Mouse (Mus musculus) T-helper 2 cell (primary cell): ENCODE results near the gene Ralgapa2.

ENCODE experiments used
- in situ Hi-C: fragments of 300-600 bp; cut with MboI, MseI; formaldehyde crosslinking; loops from one replicate; pipeline ENCODE4 v1.15.1; 2025; ENCODE audit warnings: high pct_unique_total_duplicates

The Ralgapa2 gene

DNA sequence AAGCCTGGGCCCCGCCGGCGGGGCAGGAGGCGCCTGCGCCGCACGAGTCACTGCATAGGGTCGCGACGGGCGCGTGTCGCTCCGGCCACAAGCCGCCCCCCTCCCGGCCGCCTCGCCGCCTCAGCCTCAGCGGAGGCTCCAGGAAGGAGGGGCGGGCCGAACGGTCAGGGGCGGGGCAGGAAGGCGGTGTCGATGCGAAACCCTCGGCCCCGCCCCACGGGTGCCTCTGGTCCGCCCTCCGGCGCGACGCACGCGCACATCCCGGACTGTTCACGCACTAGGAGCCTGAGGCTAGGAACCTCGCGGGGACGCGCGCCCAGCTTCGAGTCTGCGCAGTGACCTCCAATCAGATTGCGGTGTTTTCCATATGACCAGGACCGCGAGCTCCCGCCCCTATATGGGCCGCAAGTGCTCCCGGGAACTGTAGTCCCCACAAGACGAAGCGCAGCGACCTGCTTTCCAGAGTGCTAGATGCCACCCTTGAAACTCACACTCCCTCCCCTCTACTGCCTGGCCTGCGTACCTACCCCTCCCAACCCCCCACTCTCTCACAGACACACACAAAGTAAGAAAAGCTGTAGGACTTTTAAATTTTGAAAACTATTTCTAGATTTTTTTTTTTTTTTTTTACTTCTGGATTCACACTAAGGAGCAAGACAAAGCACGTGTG, at the start of gene Ralgapa2:
Gene Ralgapa2, minus strand, starts transcription at position 434 of the 670 bp plus-strand sequence.
- in situ Hi-C loops, result loop anchor here (25.0 kb wide), 1 partner anchor 575 kb away; the partner anchor contains the start of genes Cfap61 and Crnkl1

- in situ Hi-C loops, result no loop called here
These were observed 49.4 kb upstream of the Ralgapa2 start for GRCm38 (mm10) chr2:146561505-146561904.

GRCm38 (mm10) chr2:146560633-146561043, 48.5 kb upstream of the Ralgapa2 start:
- in situ Hi-C loops, result no loop called here

- in situ Hi-C loops, result no loop called here
These were observed 44.0 kb upstream of the Ralgapa2 start for GRCm38 (mm10) chr2:146556148-146556547.

- in situ Hi-C loops, result no loop called here
These were observed 43.2 kb upstream of the Ralgapa2 start for GRCm38 (mm10) chr2:146555351-146555750.

GRCm38 (mm10) chr2:146553701-146554100, 41.6 kb upstream of the Ralgapa2 start:
- in situ Hi-C loops, result no loop called here

DNA sequence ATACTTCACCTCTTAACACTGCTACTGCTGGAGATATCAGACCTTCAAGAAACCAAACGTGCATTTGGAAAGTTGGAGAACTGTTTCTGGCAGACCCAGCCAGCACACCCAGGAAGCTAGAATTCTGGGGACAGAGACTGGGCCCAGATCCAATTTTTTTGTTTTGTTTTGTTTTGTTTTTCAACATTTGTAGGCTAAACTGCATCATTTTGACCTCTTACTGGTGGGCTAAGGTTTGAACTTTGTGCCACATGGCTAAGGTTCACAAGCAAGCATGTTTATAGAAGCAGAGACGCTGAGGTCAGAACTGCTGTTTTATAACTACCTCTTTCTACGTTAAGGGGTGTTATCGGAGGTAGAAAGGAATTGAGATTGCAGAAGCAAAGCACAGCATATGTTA, 39.7 kb upstream of the Ralgapa2 start:
- in situ Hi-C loops, result no loop called here

- in situ Hi-C loops, result no loop called here
These were observed 37.1 kb upstream of the Ralgapa2 start for GRCm38 (mm10) chr2:146549111-146549776.

- in situ Hi-C loops, result no loop called here
These were observed 32.1 kb upstream of the Ralgapa2 start for GRCm38 (mm10) chr2:146544155-146544814.

GRCm38 (mm10) chr2:146533118-146533949, 21.2 kb upstream of the Ralgapa2 start:
- in situ Hi-C loops, result no loop called here

- in situ Hi-C loops, result no loop called here
These were observed 20.3 kb upstream of the Ralgapa2 start for GRCm38 (mm10) chr2:146532493-146532892.

DNA sequence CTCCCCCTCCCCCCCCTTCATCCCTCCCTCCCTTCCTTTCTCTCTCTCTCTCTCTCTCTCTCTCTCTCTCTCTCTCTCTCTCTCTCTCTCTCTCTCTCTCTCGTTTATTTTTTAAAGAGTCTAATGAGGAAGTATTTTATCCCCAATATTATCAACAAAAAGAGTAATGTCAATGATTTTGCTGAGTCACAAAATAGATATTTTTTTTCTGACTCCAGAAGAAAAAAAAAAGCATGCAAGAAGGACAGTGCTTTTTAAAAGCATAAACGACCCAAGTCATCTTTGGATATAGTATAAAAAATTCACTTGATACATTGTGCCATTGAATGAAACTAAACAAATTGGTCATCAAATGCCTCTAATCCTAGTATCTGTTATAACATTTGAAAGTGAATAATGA, 13.3 kb upstream of the Ralgapa2 start:
- in situ Hi-C loops, result no loop called here

DNA sequence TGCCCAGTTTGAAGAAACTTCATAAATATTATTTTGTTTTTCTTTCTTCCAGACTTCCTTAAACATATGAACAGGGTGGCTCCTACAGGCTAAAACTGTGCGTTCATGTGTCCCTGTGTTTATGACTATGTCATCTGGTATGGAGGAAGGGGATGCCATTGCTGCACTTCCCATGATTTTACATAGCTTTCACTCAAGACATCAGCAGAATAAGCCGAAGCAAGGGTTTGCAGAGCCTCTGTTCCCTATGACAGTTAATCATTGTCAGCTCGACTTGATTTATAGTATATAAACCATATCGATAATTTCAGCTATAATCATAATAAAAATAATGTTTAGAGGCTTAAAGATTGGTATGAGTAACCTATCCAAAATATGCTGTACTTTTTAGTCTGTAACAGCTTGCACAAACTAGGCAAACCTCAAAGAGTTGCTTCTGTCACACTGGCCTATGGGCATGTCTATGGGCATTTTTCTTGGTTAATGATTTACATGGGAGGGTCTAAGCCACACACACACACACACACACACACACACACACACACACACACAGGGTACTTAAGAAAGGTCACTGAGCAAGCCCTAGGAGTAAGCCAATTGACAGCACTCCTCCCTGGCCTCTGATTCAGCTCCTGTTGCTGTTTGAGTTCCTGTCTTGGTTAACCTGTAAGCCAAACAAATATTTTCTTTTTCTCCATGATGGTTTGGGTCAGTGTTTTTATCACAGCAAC, 12.7 kb upstream of the Ralgapa2 start:
- in situ Hi-C loops, result loop anchor here (25.0 kb wide), 1 partner anchor 588 kb away; the partner anchor contains the start of genes Cfap61 and Crnkl1

- in situ Hi-C loops, result loop anchor here (25.0 kb wide), 1 partner anchor 580 kb away; the partner anchor contains the start of genes Cfap61 and Crnkl1
These were observed 4.8 kb upstream of the Ralgapa2 start for GRCm38 (mm10) chr2:146516894-146517293.

- in situ Hi-C loops, result loop anchor here (25.0 kb wide), 1 partner anchor 578 kb away; the partner anchor contains the start of genes Cfap61 and Crnkl1
These were observed 2.9 kb upstream of the Ralgapa2 start for GRCm38 (mm10) chr2:146515081-146515480.

DNA sequence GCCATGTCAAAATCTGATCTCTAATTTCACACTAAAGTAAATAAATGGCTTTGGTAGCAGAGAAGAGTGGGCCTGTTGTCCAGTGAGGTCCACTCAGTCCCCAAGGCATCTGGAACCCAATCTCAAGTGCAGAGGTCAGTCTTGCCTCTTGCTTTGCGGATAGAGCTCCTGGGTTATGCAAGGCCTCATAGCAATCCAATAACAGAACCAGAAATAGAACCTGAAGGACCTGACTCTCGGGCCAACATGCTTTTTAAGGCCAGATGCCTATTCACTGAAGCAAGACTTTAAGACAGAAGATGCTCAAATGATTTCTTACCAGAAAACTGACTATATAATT, 407 bp upstream of the Ralgapa2 start:
- in situ Hi-C loops, result loop anchor here (25.0 kb wide), 1 partner anchor 575 kb away; the partner anchor contains the start of genes Cfap61 and Crnkl1

DNA sequence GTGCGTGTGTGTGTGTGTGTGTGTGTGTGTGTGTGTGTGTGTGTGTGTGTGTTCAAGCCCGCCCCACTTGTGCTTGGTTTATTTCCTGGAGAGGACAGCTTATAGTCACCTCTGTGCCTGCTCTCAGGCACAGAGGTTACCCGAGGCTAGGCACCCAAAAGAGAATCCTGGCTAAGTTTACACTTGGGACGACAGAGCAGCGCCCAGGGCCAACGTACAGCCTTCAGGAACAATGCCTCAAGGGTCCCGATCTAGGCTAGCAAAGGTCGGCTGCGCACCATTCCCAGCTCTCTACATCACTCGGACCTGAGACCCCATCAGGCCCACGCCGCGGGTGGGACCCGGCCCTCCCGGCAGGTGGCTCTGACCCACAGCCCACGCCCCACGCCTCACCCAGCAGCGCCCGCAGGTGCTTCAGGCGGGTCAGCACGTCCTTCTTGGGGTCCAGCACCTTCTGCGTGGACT, 711 bp downstream of the Ralgapa2 start:
- in situ Hi-C loops, result loop anchor here (25.0 kb wide), 1 partner anchor 574 kb away; the partner anchor contains the start of genes Cfap61 and Crnkl1

- in situ Hi-C loops, result loop anchor here (25.0 kb wide), 1 partner anchor 573 kb away; the partner anchor contains the start of genes Cfap61 and Crnkl1
These were observed 1.4 kb downstream of the Ralgapa2 start for GRCm38 (mm10) chr2:146510780-146511179.

- in situ Hi-C loops, result loop anchor here (25.0 kb wide), 1 partner anchor 565 kb away; the partner anchor contains the start of genes Cfap61 and Crnkl1
These were observed 9.4 kb downstream of the Ralgapa2 start for GRCm38 (mm10) chr2:146502578-146503311.
